Mouse (Mus musculus) megakaryocyte, embryonic 14.5 days (primary cell): ENCODE measurements around the gene St5.

Source experiments
- FLI1 ChIP-seq: IDR thresholded peaks from 2 replicates; pipeline ENCODE4 v1.6.1; 2012; ENCODE audit warnings: low read length, inconsistent platforms, mixed read lengths
- GATA1 ChIP-seq: IDR thresholded peaks from 3 replicates; pipeline ENCODE4 v1.6.1; 2012; ENCODE audit warnings: mixed read lengths, low read length, inconsistent platforms, borderline replicate concordance

DNA sequence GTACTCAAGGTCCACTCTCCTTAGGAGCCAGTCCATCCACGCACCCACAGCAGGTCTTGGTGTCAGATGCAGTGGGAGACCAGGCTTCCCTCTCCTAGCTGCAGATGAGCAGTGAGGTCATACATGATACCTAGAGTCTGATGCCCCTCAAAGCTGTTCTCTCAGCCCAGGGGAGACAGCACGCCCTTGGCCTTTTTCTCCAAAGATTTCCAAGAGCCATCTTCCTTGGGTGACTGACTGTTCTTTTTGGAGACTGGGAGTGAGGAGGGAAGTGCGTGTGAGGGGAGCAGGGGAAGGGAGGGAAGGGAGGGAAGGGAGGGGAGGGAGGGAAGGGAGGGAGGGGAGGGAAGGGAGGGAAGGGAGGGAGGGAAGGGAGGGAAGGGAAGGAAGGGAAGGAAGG is 90.4 kb downstream of the St5 start:
- TF ChIP-seq GATA1 (no peak), FLI1 (no peak)
